ENCODE assay signal across 13 mouse cellular contexts in genomic region chr10:67079030-67079429, GRCm38 (mm10). TPM values are rescaled to one million over a fixed set of nuclear protein-coding genes. Genes with fewer than 3 reads are reported as not detected.
DNase-seq lines count a peak whose midpoint lies in the region; ATAC-seq lines count a peak whose summit lies in the region.
"Had no signal": no experiment of that assay in that cellular context is flagged by ENCODE, and none has a peak within 500 bp of the region (broad histone marks: within the 10 kb centered on the region; RNA-seq: fewer than 3 reads in every experiment).

No protein-coding gene starts in this region.

- H3K27me3 ChIP-seq in heart, embryonic 10.5 days (ENCODE audit: insufficient read depth, poor library complexity, severe bottlenecking), result no peaks in the 10 kb centered on the region
- H3K27me3 ChIP-seq in hindbrain, embryonic 13.5 days, result no peaks in the 10 kb centered on the region
- H3K27me3 ChIP-seq in hindbrain, embryonic 10.5 days (ENCODE audit: insufficient read depth, poor library complexity, severe bottlenecking), result no peaks in the 10 kb centered on the region
- H3K27me3 ChIP-seq in forebrain, embryonic 14.5 days (replicated peaks; ENCODE audit: control insufficient read depth, insufficient read depth, low read length), result no peaks in the 10 kb centered on the region
- no peaks in the 10 kb centered on the region for H3K27me3 ChIP-seq in midbrain, embryonic 14.5 days (ENCODE audit: control insufficient read depth, insufficient read depth, low read length)
- H3K27me3 ChIP-seq: limb, embryonic 15.5 days had no signal

- no peak overlapping the region for H3K4me2 ChIP-seq in hindbrain, embryonic 13.5 days
- no peak overlapping the region for H3K4me2 ChIP-seq in forebrain, embryonic 14.5 days (ENCODE audit: low read length)
- H3K4me2 ChIP-seq in midbrain, embryonic 14.5 days (ENCODE audit: low read length), result no peak overlapping the region
- H3K4me2 ChIP-seq: limb, embryonic 15.5 days; lung, embryonic 14.5 days had no signal

- no peak for DNase-seq in heart, embryonic 10.5 days (ENCODE audit: low spot score)
- no peak for DNase-seq in heart, postnatal 36 days
- no peak for DNase-seq in hindbrain, embryonic 10.5 days (ENCODE audit: low spot score)
- DNase-seq in ES-CJ7 (ENCODE audit: low read depth, low spot score), result peak; percentile 45
- no peak for DNase-seq in forebrain, embryonic 14.5 days (ENCODE audit: low spot score)
- DNase-seq in midbrain, embryonic 14.5 days, result no peak
- DNase-seq: cerebellum, adult 18-20 months; lung, embryonic 14.5 days; right cerebral cortex, postnatal 25 days had no signal

- H3K9ac ChIP-seq in hindbrain, embryonic 13.5 days, result no peak overlapping the region
- H3K9ac ChIP-seq in forebrain, embryonic 14.5 days (ENCODE audit: low read length), result no peak overlapping the region
- H3K9ac ChIP-seq in midbrain, embryonic 14.5 days (replicated peaks; ENCODE audit: low read length), result no peak overlapping the region
- H3K9ac ChIP-seq: limb, embryonic 15.5 days; lung, embryonic 14.5 days had no signal

- no peak overlapping the region for H3K4me3 ChIP-seq in heart, embryonic 10.5 days
- no peak overlapping the region for H3K4me3 ChIP-seq in hindbrain, embryonic 13.5 days
- no peak overlapping the region for H3K4me3 ChIP-seq in hindbrain, embryonic 10.5 days
- H3K4me3 ChIP-seq in forebrain, embryonic 14.5 days (ENCODE audit: low read depth, low read length), result no peak overlapping the region
- H3K4me3 ChIP-seq in midbrain, embryonic 14.5 days (replicated peaks; ENCODE audit: low read depth, low read length), result no peak overlapping the region
- H3K4me3 ChIP-seq: limb, embryonic 15.5 days had no signal

- H3K9me3 ChIP-seq in heart, embryonic 10.5 days, result no peaks in the 10 kb centered on the region
- H3K9me3 ChIP-seq in hindbrain, embryonic 13.5 days, result no peaks in the 10 kb centered on the region
- H3K9me3 ChIP-seq in hindbrain, embryonic 10.5 days, result no peaks in the 10 kb centered on the region
- no peaks in the 10 kb centered on the region for H3K9me3 ChIP-seq in forebrain, embryonic 14.5 days (replicated peaks; ENCODE audit: control insufficient read depth, low read length)
- no peaks in the 10 kb centered on the region for H3K9me3 ChIP-seq in midbrain, embryonic 14.5 days (ENCODE audit: control insufficient read depth, low read length)
- H3K9me3 ChIP-seq: limb, embryonic 15.5 days had no signal

- WGBS in heart, embryonic 10.5 days, result 49% methylated on average over 4 of the region's 4 CpGs
- 49% methylated on average over 4 of the region's 4 CpGs for WGBS in hindbrain, embryonic 13.5 days
- 64% methylated on average over 4 of the region's 4 CpGs for WGBS in hindbrain, embryonic 10.5 days
- WGBS in forebrain, embryonic 14.5 days, result 34% methylated on average over 4 of the region's 4 CpGs
- WGBS in midbrain, embryonic 14.5 days, result 52% methylated on average over 4 of the region's 4 CpGs

- intact Hi-C loops in heart, postnatal 36 days (cut with DNase I), result no loop called here

- H3K36me3 ChIP-seq in heart, embryonic 10.5 days, result 0 out of 2 replicates have a peak, but pooled peaks cover 2% of the 10 kb centered on the region
- no peaks in the 10 kb centered on the region for H3K36me3 ChIP-seq in hindbrain, embryonic 13.5 days
- H3K36me3 ChIP-seq in hindbrain, embryonic 10.5 days, result no peaks in the 10 kb centered on the region
- H3K36me3 ChIP-seq in forebrain, embryonic 14.5 days (ENCODE audit: control insufficient read depth, insufficient read depth, low read length), result no peaks in the 10 kb centered on the region
- no peaks in the 10 kb centered on the region for H3K36me3 ChIP-seq in midbrain, embryonic 14.5 days (ENCODE audit: control insufficient read depth, insufficient read depth, low read length)
- H3K36me3 ChIP-seq: limb, embryonic 15.5 days had no signal

- H3K27ac ChIP-seq in heart, embryonic 10.5 days, result peak overlapping the region; percentile 63; the same call in 1 of the 2 replicates
- H3K27ac ChIP-seq in hindbrain, embryonic 13.5 days, result peak overlapping the region; percentile 52; the same call in 1 of the 2 replicates
- H3K27ac ChIP-seq in hindbrain, embryonic 10.5 days, result no peak overlapping the region
- peak overlapping the region; percentile 14; the same call in 1 of the 2 replicates for H3K27ac ChIP-seq in forebrain, embryonic 14.5 days (ENCODE audit: low read depth, low read length)
- H3K27ac ChIP-seq in midbrain, embryonic 14.5 days (replicated peaks; ENCODE audit: low read depth, low read length), result no peak overlapping the region
- H3K27ac ChIP-seq: limb, embryonic 15.5 days had no signal

- peaks cover 23% of the 10 kb centered on the region for H3K4me1 ChIP-seq in heart, embryonic 10.5 days
- peaks cover 20% of the 10 kb centered on the region for H3K4me1 ChIP-seq in hindbrain, embryonic 13.5 days (replicated peaks)
- peaks cover 15% of the 10 kb centered on the region for H3K4me1 ChIP-seq in hindbrain, embryonic 10.5 days (replicated peaks)
- H3K4me1 ChIP-seq in forebrain, embryonic 14.5 days (ENCODE audit: control insufficient read depth, insufficient read depth, low read length), result peaks cover 10% of the 10 kb centered on the region
- H3K4me1 ChIP-seq in midbrain, embryonic 14.5 days (ENCODE audit: control insufficient read depth, insufficient read depth, low read length), result peaks cover 4% of the 10 kb centered on the region

- no peak for ATAC-seq in hindbrain, embryonic 13.5 days (ENCODE audit: low FRiP score)
- no peak for ATAC-seq in forebrain, embryonic 14.5 days
- no peak for ATAC-seq in midbrain, embryonic 14.5 days (ENCODE audit: low FRiP score, low TSS enrichment)
- ATAC-seq in cerebellum, adult (ENCODE audit: insufficient number of reproducible peaks, low FRiP score, low TSS enrichment), result no peak
- ATAC-seq: intestine, postnatal 0 days had no signal

RNA-seq across cellular contexts. Expression of gene Jmjd1c, which starts 16.9 kb away (rescaled TPM):
- 27.8 and 30.4 TPM in 2 replicates for polyA plus RNA-seq in heart, embryonic 10.5 days (2016; fragmentation: Nextera tagmentation; extraction: Ambion mirVana)
- 10 to 100 TPM; 39.4 to 41.1 TPM for total RNA-seq in heart, postnatal 36 days (2021)
- polyA plus RNA-seq in hindbrain, embryonic 13.5 days (2015; fragmentation: Nextera tagmentation; extraction: Ambion mirVana), result 47.7 and 50.3 TPM in 2 replicates
- polyA plus RNA-seq in hindbrain, embryonic 10.5 days (2016; fragmentation: Nextera tagmentation; extraction: Ambion mirVana), result 32.7 and 36.7 TPM in 2 replicates
- 35.1 and 42.9 TPM in 2 replicates for polyA plus RNA-seq in forebrain, embryonic 14.5 days (2014; fragmentation: Nextera tagmentation; extraction: Ambion mirVana)
- 54.4 and 56.4 TPM in 2 replicates for polyA plus RNA-seq in midbrain, embryonic 14.5 days (2014; fragmentation: Nextera tagmentation; extraction: Ambion mirVana)

RNA-seq across cellular contexts. Expression of gene Reep3, which starts 17.7 kb away (rescaled TPM):
- 21.2 and 26.1 TPM in 2 replicates for polyA plus RNA-seq in heart, embryonic 10.5 days (2016; fragmentation: Nextera tagmentation; extraction: Ambion mirVana)
- 10 to 100 TPM; 22.2 to 22.5 TPM for total RNA-seq in heart, postnatal 36 days (2021)
- 42.6 and 44.9 TPM in 2 replicates for polyA plus RNA-seq in hindbrain, embryonic 13.5 days (2015; fragmentation: Nextera tagmentation; extraction: Ambion mirVana)
- 34.7 and 35.1 TPM in 2 replicates for polyA plus RNA-seq in hindbrain, embryonic 10.5 days (2016; fragmentation: Nextera tagmentation; extraction: Ambion mirVana)
- polyA plus RNA-seq in forebrain, embryonic 14.5 days (2014; fragmentation: Nextera tagmentation; extraction: Ambion mirVana), result 26.7 and 28.6 TPM in 2 replicates
- polyA plus RNA-seq in midbrain, embryonic 14.5 days (2014; fragmentation: Nextera tagmentation; extraction: Ambion mirVana), result 30.5 and 35.5 TPM in 2 replicates

Comparison
In these comparisons a context has a peak if more than half of its experiments do, and no peak if none do; other contexts are left out.
1. H3K27ac ChIP-seq: peak in heart, embryonic 10.5 days (single experiment), hindbrain, embryonic 13.5 days (single experiment) and forebrain, embryonic 14.5 days (single experiment); none in hindbrain, embryonic 10.5 days (single experiment) and midbrain, embryonic 14.5 days (single experiment).